Mouse (Mus musculus): ENCODE measurements around the gene Gucy1b2. TPM values are rescaled to one million over a fixed set of nuclear protein-coding genes. Genes with fewer than 3 reads are reported as not detected.
A peak's percentile ranks its signal among the peaks of the same experiment; 100 is the strongest.

Gene Gucy1b2
- polyA plus RNA-seq, 1 experiment from 2014 or later, result not detected

GRCm38 (mm10) chr14:62361263-62361980 lies 94.7 kb downstream of the Gucy1b2 start:
- Histone ChIP-seq H3K27ac (no peak overlapping the region), H3K36me3 (ENCODE audit: inconsistent target) (0 out of 2 replicates have a peak, but pooled peaks cover 4% of the 10 kb centered on the region), H3K79me2 (ENCODE audit: inconsistent target) (no peaks in the 10 kb centered on the region), H3K4me3 (ENCODE audit: inconsistent target) (no peak overlapping the region)
- 84% methylated on average over 8 of the region's 8 CpGs for WGBS (ENCODE audit: missing documents)

DNA sequence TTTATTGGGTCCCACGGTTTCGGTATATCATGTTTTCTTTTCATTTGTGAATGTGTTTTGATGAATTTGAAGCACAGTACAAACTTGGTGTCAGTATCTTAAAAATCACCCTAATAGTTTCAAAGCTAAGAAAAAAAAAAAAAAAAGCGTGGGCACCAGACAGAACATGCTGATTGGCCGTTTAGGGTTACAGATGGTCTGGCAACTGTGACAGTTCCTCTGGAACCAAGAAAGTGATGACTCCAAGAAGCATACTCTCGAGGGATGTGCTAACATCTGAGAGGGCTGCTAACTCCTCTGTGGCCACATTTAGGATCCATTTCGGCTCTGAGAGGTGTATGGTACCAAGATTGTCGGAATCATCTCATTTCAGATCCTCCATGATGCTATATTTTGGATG lies 100.9 kb downstream of the Gucy1b2 start:
- Histone ChIP-seq H3K27ac (no peak overlapping the region), H3K36me3 (ENCODE audit: inconsistent target) (0 out of 2 replicates have a peak, but pooled peaks cover 7% of the 10 kb centered on the region), H3K4me3 (ENCODE audit: inconsistent target) (no peak overlapping the region), H3K79me2 (ENCODE audit: inconsistent target) (no peaks in the 10 kb centered on the region)
- 93% methylated on average over 7 of the region's 7 CpGs for WGBS (ENCODE audit: missing documents)

DNA sequence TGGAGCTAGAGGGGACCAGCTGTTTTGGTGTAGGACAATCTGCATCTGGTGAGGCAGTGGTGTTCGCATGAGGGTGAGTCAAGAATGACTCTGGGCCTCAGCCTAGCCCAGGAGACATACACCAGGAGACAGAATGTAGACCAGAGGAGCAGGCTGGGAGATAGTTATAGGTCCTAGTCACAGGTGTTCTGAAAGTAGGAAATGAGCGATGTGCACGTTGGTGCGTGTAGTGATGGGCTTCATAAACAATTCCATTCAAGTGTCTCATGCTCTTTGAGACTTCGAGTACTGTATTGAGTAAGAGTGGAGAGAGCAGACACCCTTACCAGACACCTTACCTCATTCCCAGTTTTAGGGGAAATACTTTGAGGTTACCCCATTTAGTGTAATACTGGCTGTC lies 102.3 kb downstream of the Gucy1b2 start:
- Histone ChIP-seq H3K79me2 (ENCODE audit: inconsistent target) (no peaks in the 10 kb centered on the region), H3K36me3 (ENCODE audit: inconsistent target) (0 out of 2 replicates have a peak, but pooled peaks cover 7% of the 10 kb centered on the region), H3K4me3 (ENCODE audit: inconsistent target) (no peak overlapping the region), H3K27ac (no peak overlapping the region)
- 92% methylated on average over 5 of the region's 5 CpGs for WGBS (ENCODE audit: missing documents)

DNA sequence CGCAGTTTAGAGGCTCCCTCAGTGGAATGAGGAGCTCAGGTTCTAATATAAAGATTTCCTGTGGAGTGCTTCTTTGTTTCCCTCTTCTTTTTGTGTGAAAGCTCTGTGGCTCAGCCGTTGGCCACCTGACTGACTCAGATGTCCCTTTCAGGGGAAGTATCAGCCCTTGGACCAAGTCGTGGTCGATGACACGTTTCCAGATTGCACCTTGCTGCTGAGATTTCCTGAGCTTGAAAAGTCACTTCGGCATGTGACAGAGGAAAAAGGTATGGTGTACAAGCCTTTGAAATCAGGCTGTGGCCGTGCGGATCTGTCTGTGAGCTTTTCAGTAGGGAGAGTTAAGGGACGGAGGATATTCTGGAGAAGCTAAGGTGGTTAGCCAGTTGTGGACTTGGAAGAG lies 102.7 kb downstream of the Gucy1b2 start:
- 68% methylated on average over 9 of the region's 9 CpGs for WGBS (ENCODE audit: missing documents)
- H3K4me3 ChIP-seq (ENCODE audit: inconsistent target), result no peak overlapping the region
- H3K36me3 ChIP-seq (ENCODE audit: inconsistent target), result 0 out of 2 replicates have a peak, but pooled peaks cover 7% of the 10 kb centered on the region
- H3K79me2 ChIP-seq (ENCODE audit: inconsistent target), result no peaks in the 10 kb centered on the region
- H3K27ac ChIP-seq, result no peak overlapping the region

- 98% methylated on average over 3 of the region's 3 CpGs for WGBS (ENCODE audit: missing documents)
- no peak overlapping the region for H3K27ac ChIP-seq
- H3K4me3 ChIP-seq (ENCODE audit: inconsistent target), result no peak overlapping the region
- H3K36me3 ChIP-seq (ENCODE audit: inconsistent target), result 0 out of 2 replicates have a peak, but pooled peaks cover 7% of the 10 kb centered on the region
- no peaks in the 10 kb centered on the region; the same call in 1 of the 2 replicates for H3K79me2 ChIP-seq (ENCODE audit: inconsistent target)
Measured at GRCm38 (mm10) chr14:62350890-62351289, 105.2 kb downstream of the Gucy1b2 start.

GRCm38 (mm10) chr14:62350186-62350585 lies 105.9 kb downstream of the Gucy1b2 start:
- H3K79me2 ChIP-seq (ENCODE audit: inconsistent target), result peaks cover 5% of the 10 kb centered on the region; the same call in 1 of the 2 replicates
- H3K27ac ChIP-seq, result no peak overlapping the region
- no peak overlapping the region for H3K4me3 ChIP-seq (ENCODE audit: inconsistent target)
- 90% methylated on average over 4 of the region's 4 CpGs for WGBS (ENCODE audit: missing documents)
- H3K36me3 ChIP-seq (ENCODE audit: inconsistent target), result 0 out of 2 replicates have a peak, but pooled peaks cover 7% of the 10 kb centered on the region

GRCm38 (mm10) chr14:62349786-62350185 lies 106.3 kb downstream of the Gucy1b2 start:
- Histone ChIP-seq H3K79me2 (ENCODE audit: inconsistent target) (peaks cover 9% of the 10 kb centered on the region; the same call in 1 of the 2 replicates), H3K36me3 (ENCODE audit: inconsistent target) (0 out of 2 replicates have a peak, but pooled peaks cover 7% of the 10 kb centered on the region), H3K27ac (no peak overlapping the region), H3K4me3 (ENCODE audit: inconsistent target) (no peak overlapping the region)
- WGBS (ENCODE audit: missing documents), result 93% methylated on average over 5 of the region's 5 CpGs

- Histone ChIP-seq H3K27ac (peak overlapping the region; percentile 10; the same call in 1 of the 2 replicates), H3K79me2 (ENCODE audit: inconsistent target) (peaks cover 21% of the 10 kb centered on the region; the same call in 1 of the 2 replicates), H3K36me3 (ENCODE audit: inconsistent target) (0 out of 2 replicates have a peak, but pooled peaks cover 7% of the 10 kb centered on the region), H3K4me3 (ENCODE audit: inconsistent target) (no peak overlapping the region; the same call in 1 of the 2 replicates)
- 47% methylated on average over 7 of the region's 7 CpGs for WGBS (ENCODE audit: missing documents)
Measured at GRCm38 (mm10) chr14:62347103-62347502, 109.0 kb downstream of the Gucy1b2 start.

- Histone ChIP-seq H3K4me3 (ENCODE audit: inconsistent target) (no peak overlapping the region), H3K79me2 (ENCODE audit: inconsistent target) (peaks cover 24% of the 10 kb centered on the region; the same call in 1 of the 2 replicates), H3K27ac (no peak overlapping the region), H3K36me3 (ENCODE audit: inconsistent target) (0 out of 2 replicates have a peak, but pooled peaks cover 7% of the 10 kb centered on the region)
- WGBS (ENCODE audit: missing documents), result 98% methylated on average over 10 of the region's 11 CpGs
Measured at GRCm38 (mm10) chr14:62346570-62346969, 109.5 kb downstream of the Gucy1b2 start.

Other genes with a start within 250 kb of the Gucy1b2 start
- 17.4 to 24.0 TPM (median 22.1 TPM) in 3 replicates for gene Rnaseh2b, start 163.7 kb downstream of the Gucy1b2 start, polyA plus RNA-seq (2018)
- not detected in 3 replicates for gene Dleu7, start 163.2 kb downstream of the Gucy1b2 start, polyA plus RNA-seq (2018)
- 0.09 TPM in 1 of 3 replicates, not detected in the others for gene Fam124a, start 99.4 kb upstream of the Gucy1b2 start, polyA plus RNA-seq (2018)
- not detected in 3 replicates for gene Gm4131, start 110.6 kb upstream of the Gucy1b2 start, polyA plus RNA-seq (2018)
- not detected in 3 replicates for gene Serpine3, start 207.4 kb upstream of the Gucy1b2 start, polyA plus RNA-seq (2018)

All from macrophage (primary cell).